Mouse (Mus musculus): ENCODE data around the gene 3110021N24Rik. TPM values are rescaled to one million over a fixed set of nuclear protein-coding genes. Genes with fewer than 3 reads are reported as not detected.

3110021N24Rik gene
- total RNA-seq (2023), result not detected in 4 replicates

DNA sequence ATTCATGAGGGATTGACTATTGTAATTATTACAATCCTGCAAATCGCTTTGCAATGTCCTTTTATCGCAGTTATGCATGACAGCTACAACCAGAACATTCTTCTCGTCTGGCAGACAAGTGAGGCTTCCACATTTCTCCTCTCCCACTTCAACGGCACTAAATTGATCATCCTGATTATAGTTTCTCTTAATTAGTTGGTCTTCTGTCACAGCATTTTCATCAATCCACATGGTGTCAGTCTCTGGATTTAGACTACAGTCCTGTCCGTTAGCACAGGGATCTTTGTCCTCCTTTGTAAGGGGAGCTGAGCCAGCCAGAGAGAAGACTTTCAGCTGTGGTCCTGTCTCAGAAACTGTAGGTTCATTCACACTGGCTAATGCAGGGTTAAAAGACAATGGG, at the start of gene 3110021N24Rik:
Gene 3110021N24Rik (plus strand): TSS at position 301 of the 400 bp plus-strand sequence.

DNA sequence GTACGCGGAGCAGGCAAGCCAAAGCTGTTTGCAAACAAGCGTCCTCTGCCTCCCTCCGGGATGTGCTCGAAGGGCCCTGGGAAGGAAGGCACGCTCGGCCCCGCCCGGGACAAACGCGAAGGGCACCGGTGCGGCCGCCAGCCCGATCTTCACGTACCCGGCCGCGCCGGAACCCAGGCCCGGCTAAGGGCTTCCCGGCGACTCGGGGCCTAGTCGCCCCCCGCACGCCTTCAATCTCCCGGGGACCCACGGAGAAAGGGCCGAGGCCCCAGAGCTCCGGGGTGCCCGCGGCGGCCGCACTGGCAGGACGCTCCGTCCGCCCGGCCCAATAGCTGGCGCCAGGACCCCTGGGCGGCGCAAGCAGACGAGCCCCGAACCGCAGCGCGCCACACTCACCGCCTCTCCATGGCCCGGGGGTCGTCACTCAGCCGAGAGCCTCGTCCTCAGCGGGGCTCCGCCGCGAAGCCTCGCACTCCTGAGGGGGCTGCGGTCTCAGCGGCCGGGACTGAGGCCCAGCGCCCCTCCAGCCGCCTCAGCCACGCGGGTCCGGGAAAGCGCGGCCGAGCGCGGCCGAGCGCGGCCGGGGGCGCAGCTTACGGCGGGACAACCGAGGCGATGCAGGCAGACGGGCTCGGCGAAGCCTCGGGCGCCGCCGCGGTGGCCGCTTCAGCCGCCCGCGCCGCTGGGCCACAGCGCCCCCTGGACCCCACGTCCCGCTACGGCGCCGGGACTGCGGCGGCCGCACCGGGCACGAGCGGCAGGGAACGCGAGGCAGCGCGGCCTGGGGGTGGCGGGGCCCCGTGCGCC, 60.8 kb downstream of the 3110021N24Rik start, which contains the start of gene Zfyve9:
Gene Zfyve9 (minus strand): TSS at position 742 of the 807 bp plus-strand sequence.

Other genes starting within 250 kb of the 3110021N24Rik start
- gene Prpf38a, start 140.3 kb upstream of the 3110021N24Rik start, total RNA-seq (2023), result 53.1 to 62.0 TPM (median 58.8 TPM) in 4 replicates
- gene Orc1, start 140.2 kb upstream of the 3110021N24Rik start, total RNA-seq (2023), result 2.3 to 4.2 TPM (median 2.6 TPM) in 4 replicates
- 107 to 116 TPM (median 111 TPM) in 4 replicates for gene Cc2d1b, start 99.7 kb upstream of the 3110021N24Rik start, total RNA-seq (2023)
- 0.15 to 0.28 TPM (median 0.18 TPM) in 3 of 4 replicates, not detected in the other for gene Zfyve9, start 61.1 kb downstream of the 3110021N24Rik start, total RNA-seq (2023)
- gene Btf3l4, start 114.0 kb downstream of the 3110021N24Rik start, total RNA-seq (2023), result 65.3 to 70.0 TPM (median 67.5 TPM) in 4 replicates
- gene Txndc12, start 115.0 kb downstream of the 3110021N24Rik start, total RNA-seq (2023), result 25.8 to 30.8 TPM (median 28.1 TPM) in 4 replicates
- 22.9 to 26.7 TPM (median 25.6 TPM) in 4 replicates for gene Kti12, start 128.1 kb downstream of the 3110021N24Rik start, total RNA-seq (2023)
- 0.47 to 0.48 TPM in 2 of 4 replicates, not detected in the others for gene A730015C16Rik, start 129.0 kb downstream of the 3110021N24Rik start, total RNA-seq (2023)
- gene Rab3b, start 159.4 kb downstream of the 3110021N24Rik start, total RNA-seq (2023), result 0.33 to 0.34 TPM in 2 of 4 replicates, not detected in the others

Measured in B cell, adult 62 days (primary cell).